Mouse (Mus musculus) layer of hippocampus, adult 2 months (tissue): Measurements from ENCODE around the gene Stam. TPM values are rescaled to one million over a fixed set of nuclear protein-coding genes. Genes with fewer than 3 reads are reported as not detected.
A peak's percentile ranks its signal among the peaks of the same experiment; 100 is the strongest.
"Not testable (repeated sequence)": the region's sequence is repeated elsewhere in the genome, so short reads cannot be mapped to it uniquely, and the experiment has no call there.

ENCODE experiments used
- DNase-seq, 2 experiments: peaks; one replicate each; pipeline ENCODE4 v3.0.0; 2022; ENCODE audit warnings: low spot score in 2 of 2
- H3K27ac ChIP-seq: fragments of 200-600 bp; 2 replicates; pipeline ENCODE4 v1.8.1; 2022
- H3K4me3 ChIP-seq: fragments of 200-600 bp; 2 replicates; pipeline ENCODE4 v1.8.1; 2022; ENCODE audit warnings: mild to moderate bottlenecking
- CTCF ChIP-seq: fragments of 200-600 bp; conservative IDR thresholded peaks from 2 replicates; pipeline ENCODE4 v1.8.1; 2022; ENCODE audit warnings: antibody characterized with exemption, mild to moderate bottlenecking, moderate library complexity
- total RNA-seq, 2 experiments: library from RNA; stranded (reverse); gene quantifications; 2 replicates each; pipeline ENCODE4 v1.2.3; 2021

Stam gene
- total RNA-seq, 2 experiments from 2014 or later: 86.7 to 87.4 TPM

- no peak for DNase-seq
- Histone ChIP-seq H3K4me3 (no peak overlapping the region), H3K27ac (no peak overlapping the region)
- TF ChIP-seq CTCF: no peak
Measured at GRCm38 (mm10) chr2:14069027-14069426, 4.9 kb upstream of the Stam start.

- Histone ChIP-seq H3K27ac (no peak overlapping the region), H3K4me3 (no peak overlapping the region)
- TF ChIP-seq CTCF: no peak
- peak; percentile 18 to 53 for DNase-seq
Measured at GRCm38 (mm10) chr2:14070466-14070865, 3.4 kb upstream of the Stam start.

GRCm38 (mm10) chr2:14073008-14073361, 913 bp upstream of the Stam start:
- no peak for TF ChIP-seq CTCF
- no peak for DNase-seq
- Histone ChIP-seq H3K4me3 (peak overlapping the region; percentile 88), H3K27ac (peak overlapping the region; percentile 100)

GRCm38 (mm10) chr2:14074221-14074901, 463 bp downstream of the Stam start:
- Histone ChIP-seq H3K27ac (peak overlapping the region; percentile 100), H3K4me3 (peak overlapping the region; percentile 88)
- no peak for TF ChIP-seq CTCF
- no peak for DNase-seq

- H3K27ac ChIP-seq, H3K4me3 ChIP-seq, DNase-seq: not testable (repeated sequence)
Measured at GRCm38 (mm10) chr2:14078527-14078926, 4.6 kb downstream of the Stam start.

GRCm38 (mm10) chr2:14100533-14100932, 26.6 kb downstream of the Stam start:
- Histone ChIP-seq H3K4me3 (no peak overlapping the region), H3K27ac (no peak overlapping the region)
- DNase-seq: no peak
- TF ChIP-seq CTCF: no peak

GRCm38 (mm10) chr2:14102603-14103002, 28.7 kb downstream of the Stam start:
- Histone ChIP-seq H3K27ac (no peak overlapping the region), H3K4me3 (no peak overlapping the region)
- DNase-seq: no peak
- TF ChIP-seq CTCF: no peak

- Histone ChIP-seq H3K27ac (no peak overlapping the region), H3K4me3 (no peak overlapping the region)
- TF ChIP-seq CTCF: no peak
- no peak for DNase-seq
Measured at GRCm38 (mm10) chr2:14103924-14104323, 30.0 kb downstream of the Stam start.

GRCm38 (mm10) chr2:14107673-14108072, 33.8 kb downstream of the Stam start:
- TF ChIP-seq CTCF: no peak
- H3K27ac ChIP-seq: no peak overlapping the region
- no peak overlapping the region for H3K4me3 ChIP-seq
- no peak for DNase-seq

GRCm38 (mm10) chr2:14126387-14126786, 52.5 kb downstream of the Stam start:
- Histone ChIP-seq H3K27ac (no peak overlapping the region), H3K4me3 (no peak overlapping the region)
- no peak; the same call in 1 of the 2 replicates for TF ChIP-seq CTCF
- DNase-seq: no peak

- H3K4me3 ChIP-seq: no peak overlapping the region
- no peak overlapping the region for H3K27ac ChIP-seq
- DNase-seq: no peak
- TF ChIP-seq CTCF: no peak
Measured at GRCm38 (mm10) chr2:14127629-14128028, 53.7 kb downstream of the Stam start.

- DNase-seq: no peak
Measured at GRCm38 (mm10) chr2:14130641-14131339, 56.9 kb downstream of the Stam start.

GRCm38 (mm10) chr2:14132468-14133326, 58.8 kb downstream of the Stam start:
- TF ChIP-seq CTCF: no peak
- DNase-seq: no peak
- Histone ChIP-seq H3K4me3 (no peak overlapping the region), H3K27ac (no peak overlapping the region; the same call in 1 of the 2 replicates)

More at GRCm38 (mm10) chr2:14130641-14131339, 56.9 kb downstream of the Stam start:
- Histone ChIP-seq H3K4me3 (no peak overlapping the region), H3K27ac (no peak overlapping the region)
- TF ChIP-seq CTCF: no peak

- TF ChIP-seq CTCF: no peak
- Histone ChIP-seq H3K4me3 (no peak overlapping the region), H3K27ac (no peak overlapping the region)
- DNase-seq: no peak
Measured at GRCm38 (mm10) chr2:14136906-14137305, 63.0 kb downstream of the Stam start.
